Comparison of ENCODE assay signal across 12 mouse cellular contexts in the genomic region with DNA sequence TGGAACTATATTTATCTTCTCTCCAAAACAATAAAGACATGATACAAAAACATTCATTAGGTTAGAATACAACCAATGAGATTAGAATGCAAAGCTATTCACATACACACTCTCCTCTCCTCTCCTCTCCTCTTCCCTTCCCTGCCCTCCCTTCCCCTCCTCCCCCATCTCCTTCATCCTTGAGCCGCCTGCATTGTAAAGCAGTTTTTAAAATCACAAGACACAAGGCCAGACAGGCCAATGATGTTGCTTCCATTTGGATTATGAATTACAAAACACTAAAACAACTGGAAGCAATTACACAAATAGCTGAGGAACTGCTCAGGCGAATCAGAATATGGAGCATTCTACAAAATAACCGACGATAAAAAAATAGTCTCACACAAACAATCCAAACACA. TPM values are rescaled to one million over a fixed set of nuclear protein-coding genes. Genes with fewer than 3 reads are reported as not detected.
A peak's percentile ranks its signal among the peaks of the same experiment; 100 is the strongest.
DNase-seq lines count a peak whose midpoint lies in the region; ATAC-seq and TF ChIP-seq lines count a peak whose summit lies in the region.
"Had no signal": no experiment of that assay in that cellular context is flagged by ENCODE, and none has a peak within 500 bp of the region (broad histone marks: within the 10 kb centered on the region; RNA-seq: fewer than 3 reads in every experiment).

No protein-coding gene starts in this region.

- TF ChIP-seq CTCF in midbrain, postnatal 0 days (IDR thresholded peaks at IDR 0.05) = no peak

- no peaks in the 10 kb centered on the region for H3K9me3 ChIP-seq in heart, embryonic 13.5 days
- H3K9me3 ChIP-seq in heart, embryonic 10.5 days = no peaks in the 10 kb centered on the region
- no peaks in the 10 kb centered on the region for H3K9me3 ChIP-seq in embryonic facial prominence, embryonic 14.5 days (ENCODE audit: control insufficient read depth, low read length)
- H3K9me3 ChIP-seq in hindbrain, embryonic 13.5 days = no peaks in the 10 kb centered on the region
- H3K9me3 ChIP-seq in midbrain, postnatal 0 days (ENCODE audit: low read length) = no peaks in the 10 kb centered on the region
- H3K9me3 ChIP-seq: liver, embryonic 12.5 days had no signal

- H3K36me3 ChIP-seq in heart, embryonic 13.5 days = no peaks in the 10 kb centered on the region
- H3K36me3 ChIP-seq in heart, embryonic 10.5 days = 0 out of 2 replicates have a peak, but pooled peaks cover 1% of the 10 kb centered on the region
- no peaks in the 10 kb centered on the region for H3K36me3 ChIP-seq in embryonic facial prominence, embryonic 14.5 days (ENCODE audit: control insufficient read depth, insufficient read depth, low read length)
- H3K36me3 ChIP-seq in hindbrain, embryonic 13.5 days = peaks cover 5% of the 10 kb centered on the region; the same call in 1 of the 2 replicates
- no peaks in the 10 kb centered on the region for H3K36me3 ChIP-seq in midbrain, postnatal 0 days (ENCODE audit: insufficient read depth, low read length)
- H3K36me3 ChIP-seq: liver, embryonic 12.5 days had no signal

- H3K27me3 ChIP-seq in heart, embryonic 13.5 days (replicated peaks) = no peaks in the 10 kb centered on the region
- no peaks in the 10 kb centered on the region for H3K27me3 ChIP-seq in heart, embryonic 10.5 days (ENCODE audit: insufficient read depth, poor library complexity, severe bottlenecking)
- H3K27me3 ChIP-seq in embryonic facial prominence, embryonic 14.5 days (replicated peaks; ENCODE audit: control insufficient read depth, insufficient read depth, low read length) = no peaks in the 10 kb centered on the region
- no peaks in the 10 kb centered on the region for H3K27me3 ChIP-seq in hindbrain, embryonic 13.5 days
- H3K27me3 ChIP-seq in midbrain, postnatal 0 days (ENCODE audit: insufficient read depth, low read length) = no peaks in the 10 kb centered on the region
- H3K27me3 ChIP-seq: liver, embryonic 12.5 days; Patski had no signal

- peak overlapping the region; percentile 53; the same call in 1 of the 2 replicates for H3K27ac ChIP-seq in heart, embryonic 13.5 days (replicated peaks)
- no peak overlapping the region for H3K27ac ChIP-seq in heart, embryonic 10.5 days
- peak overlapping the region; percentile 78 for H3K27ac ChIP-seq in embryonic facial prominence, embryonic 14.5 days (replicated peaks; ENCODE audit: low read depth, low read length)
- peak overlapping the region; percentile 89 for H3K27ac ChIP-seq in hindbrain, embryonic 13.5 days
- peak overlapping the region; percentile 69 for H3K27ac ChIP-seq in midbrain, postnatal 0 days (ENCODE audit: low read depth, low read length)
- H3K27ac ChIP-seq: liver, embryonic 12.5 days had no signal

- DNase-seq in heart, embryonic 10.5 days (ENCODE audit: low spot score) = no peak
- DNase-seq in embryonic facial prominence, embryonic 14.5 days (ENCODE audit: low spot score) = peak; percentile 41
- no peak for DNase-seq in midbrain, postnatal 0 days (ENCODE audit: low spot score)
- DNase-seq in embryo, embryonic 10.5 days (ENCODE audit: low spot score) = no peak
- no peak for DNase-seq in thymus, postnatal 4 days
- DNase-seq in ovary, postnatal 36 days (ENCODE audit: low spot score) = no peak
- DNase-seq: cerebellum, postnatal 36 days; spleen, adult 18-20 months had no signal

- no peak overlapping the region for H3K4me3 ChIP-seq in heart, embryonic 13.5 days
- no peak overlapping the region for H3K4me3 ChIP-seq in heart, embryonic 10.5 days
- H3K4me3 ChIP-seq in embryonic facial prominence, embryonic 14.5 days (ENCODE audit: low read depth, low read length) = no peak overlapping the region
- H3K4me3 ChIP-seq in hindbrain, embryonic 13.5 days = no peak overlapping the region
- H3K4me3 ChIP-seq in midbrain, postnatal 0 days (ENCODE audit: low read depth, low read length) = no peak overlapping the region
- H3K4me3 ChIP-seq: liver, embryonic 12.5 days had no signal

- WGBS in heart, embryonic 13.5 days = 80% methylated on average over 4 of the region's 4 CpGs
- 83% methylated on average over 4 of the region's 4 CpGs for WGBS in heart, embryonic 10.5 days
- whole genome bisulfite sequencing in embryonic facial prominence, embryonic 14.5 days = 37% methylated on average over 4 of the region's 4 CpGs
- 57% methylated on average over 4 of the region's 4 CpGs for WGBS in hindbrain, embryonic 13.5 days
- 50% methylated on average over 4 of the region's 4 CpGs for WGBS in midbrain, postnatal 0 days

- no peak overlapping the region for H3K4me2 ChIP-seq in heart, embryonic 13.5 days
- H3K4me2 ChIP-seq in embryonic facial prominence, embryonic 14.5 days (ENCODE audit: low read depth, low read length) = peak overlapping the region; percentile 23; the same call in 1 of the 2 replicates
- H3K4me2 ChIP-seq in hindbrain, embryonic 13.5 days = peak overlapping the region; percentile 18; the same call in 1 of the 2 replicates
- H3K4me2 ChIP-seq in midbrain, postnatal 0 days (ENCODE audit: low read depth, low read length, poor library complexity, severe bottlenecking) = no peak overlapping the region
- H3K4me2 ChIP-seq: liver, embryonic 12.5 days had no signal

- H3K9ac ChIP-seq in heart, embryonic 13.5 days = no peak overlapping the region
- H3K9ac ChIP-seq in embryonic facial prominence, embryonic 14.5 days (ENCODE audit: low read depth, low read length) = no peak overlapping the region
- H3K9ac ChIP-seq in hindbrain, embryonic 13.5 days = peak overlapping the region; percentile 35; the same call in 1 of the 2 replicates
- peak overlapping the region; percentile 36; the same call in 1 of the 2 replicates for H3K9ac ChIP-seq in midbrain, postnatal 0 days (replicated peaks; ENCODE audit: low read length, poor library complexity, severe bottlenecking)
- H3K9ac ChIP-seq: liver, embryonic 12.5 days had no signal

- peaks cover 22% of the 10 kb centered on the region for H3K4me1 ChIP-seq in heart, embryonic 13.5 days
- H3K4me1 ChIP-seq in heart, embryonic 10.5 days = peaks cover 19% of the 10 kb centered on the region; the same call in 1 of the 2 replicates
- peaks cover 18% of the 10 kb centered on the region for H3K4me1 ChIP-seq in embryonic facial prominence, embryonic 14.5 days (ENCODE audit: control insufficient read depth, insufficient read depth, low read length)
- peaks cover 20% of the 10 kb centered on the region for H3K4me1 ChIP-seq in hindbrain, embryonic 13.5 days (replicated peaks)
- peaks cover 7% of the 10 kb centered on the region; the same call in 1 of the 2 replicates for H3K4me1 ChIP-seq in midbrain, postnatal 0 days (ENCODE audit: insufficient read depth, low read length)
- H3K4me1 ChIP-seq: liver, embryonic 12.5 days had no signal

- ATAC-seq in heart, embryonic 13.5 days (ENCODE audit: extremely low read depth, insufficient number of reproducible peaks, low FRiP score, low TSS enrichment) = no peak
- ATAC-seq in embryonic facial prominence, embryonic 14.5 days (ENCODE audit: low read depth) = 0 out of 2 replicates have a peak, but pooled peaks have one; percentile 37
- peak; percentile 60; the same call in 1 of the 2 replicates for ATAC-seq in hindbrain, embryonic 13.5 days (ENCODE audit: low FRiP score)
- no peak for ATAC-seq in midbrain, postnatal 0 days (ENCODE audit: low FRiP score)
- ATAC-seq: liver, embryonic 12.5 days had no signal

RNA-seq across cellular contexts. Expression of a gene that starts 28.7 kb away (rescaled TPM):
- polyA plus RNA-seq in heart, embryonic 13.5 days (2015; fragmentation: Nextera tagmentation; extraction: Ambion mirVana) = 43.3 and 44.4 TPM in 2 replicates
- polyA plus RNA-seq in heart, embryonic 10.5 days (2016; fragmentation: Nextera tagmentation; extraction: Ambion mirVana) = 41.1 and 43.5 TPM in 2 replicates
- 54.7 and 65.2 TPM in 2 replicates for polyA plus RNA-seq in embryonic facial prominence, embryonic 14.5 days (2014; fragmentation: Nextera tagmentation; extraction: Ambion mirVana)
- 90.1 and 92.1 TPM in 2 replicates for polyA plus RNA-seq in hindbrain, embryonic 13.5 days (2015; fragmentation: Nextera tagmentation; extraction: Ambion mirVana)
- 70.5 and 74.9 TPM in 2 replicates for total RNA-seq in midbrain, postnatal 0 days (2014; rRNA removed)
- polyA plus RNA-seq in midbrain, postnatal 0 days (2015; fragmentation: Nextera tagmentation; extraction: Ambion mirVana) = 56.9 and 57.8 TPM in 2 replicates

Comparison
In these comparisons a context has a peak if more than half of its experiments do, and no peak if none do; other contexts are left out.
1. ATAC-seq: peak in embryonic facial prominence, embryonic 14.5 days (single experiment) and hindbrain, embryonic 13.5 days (single experiment); none in heart, embryonic 13.5 days (single experiment) and midbrain, postnatal 0 days (single experiment).
2. H3K4me2 ChIP-seq: peak in embryonic facial prominence, embryonic 14.5 days (single experiment) and hindbrain, embryonic 13.5 days (single experiment); none in heart, embryonic 13.5 days (single experiment) and midbrain, postnatal 0 days (single experiment).
3. H3K9ac ChIP-seq: peak in hindbrain, embryonic 13.5 days (single experiment) and midbrain, postnatal 0 days (single experiment); none in heart, embryonic 13.5 days (single experiment) and embryonic facial prominence, embryonic 14.5 days (single experiment).